Mouse (Mus musculus) regulatory T cell (primary cell): ENCODE measurements at regions not wholly inside any gene's neighbourhood (a gene's known extent, or its start where the extent isn't known, plus 50 kb on each side); places are given as distances from the start of the nearest gene placed in this dataset.
"Not testable (repeated sequence)": the region's sequence is repeated elsewhere in the genome, so short reads cannot be mapped to it uniquely, and the experiment has no call there.

Source experiments
- in situ Hi-C: fragments of 300-600 bp; cut with MboI, MseI; formaldehyde crosslinking; loops from one replicate; pipeline ENCODE4 v1.15.1; 2025; ENCODE audit warnings: high pct_unique_total_duplicates

GRCm38 (mm10) chr1:94582526-94582925 is 530.2 kb upstream of the Pdcd1 start:
- in situ Hi-C loops = no loop called here

DNA sequence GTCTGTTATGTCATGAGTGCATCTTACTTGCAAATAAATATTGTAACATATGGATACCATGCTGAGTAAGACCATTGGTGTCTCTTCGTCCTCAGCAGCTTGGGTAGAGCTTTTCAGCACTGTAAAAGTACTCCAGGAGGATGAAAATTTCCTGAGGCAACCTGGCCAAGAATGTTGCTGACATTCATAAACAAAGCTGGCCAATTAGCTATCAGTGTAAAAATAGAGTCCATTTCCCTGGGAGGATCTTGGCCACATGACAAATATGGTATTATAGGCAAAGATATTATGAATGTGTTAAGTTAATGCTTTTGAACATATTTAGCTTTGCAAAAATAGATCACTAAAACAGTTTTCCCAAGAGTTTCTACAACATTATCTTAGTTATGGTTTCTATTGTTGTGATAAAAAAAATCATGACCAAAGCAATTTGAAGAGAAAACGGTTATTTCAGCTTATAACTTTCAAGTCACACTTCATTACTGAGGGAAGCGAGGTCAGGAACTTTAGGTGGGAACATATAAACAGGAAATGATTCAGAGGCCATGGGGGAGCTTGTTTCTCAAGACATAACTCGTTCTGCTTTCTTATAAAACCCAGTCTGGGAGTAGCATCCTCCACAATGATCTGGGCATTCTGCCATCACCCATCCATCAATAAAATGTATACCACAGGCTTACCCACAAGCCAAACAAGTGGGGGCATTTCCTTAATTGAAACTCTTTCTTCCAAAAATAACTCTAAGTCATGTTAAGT is 529.5 kb upstream of the Pdcd1 start:
- in situ Hi-C loops = no loop called here

DNA sequence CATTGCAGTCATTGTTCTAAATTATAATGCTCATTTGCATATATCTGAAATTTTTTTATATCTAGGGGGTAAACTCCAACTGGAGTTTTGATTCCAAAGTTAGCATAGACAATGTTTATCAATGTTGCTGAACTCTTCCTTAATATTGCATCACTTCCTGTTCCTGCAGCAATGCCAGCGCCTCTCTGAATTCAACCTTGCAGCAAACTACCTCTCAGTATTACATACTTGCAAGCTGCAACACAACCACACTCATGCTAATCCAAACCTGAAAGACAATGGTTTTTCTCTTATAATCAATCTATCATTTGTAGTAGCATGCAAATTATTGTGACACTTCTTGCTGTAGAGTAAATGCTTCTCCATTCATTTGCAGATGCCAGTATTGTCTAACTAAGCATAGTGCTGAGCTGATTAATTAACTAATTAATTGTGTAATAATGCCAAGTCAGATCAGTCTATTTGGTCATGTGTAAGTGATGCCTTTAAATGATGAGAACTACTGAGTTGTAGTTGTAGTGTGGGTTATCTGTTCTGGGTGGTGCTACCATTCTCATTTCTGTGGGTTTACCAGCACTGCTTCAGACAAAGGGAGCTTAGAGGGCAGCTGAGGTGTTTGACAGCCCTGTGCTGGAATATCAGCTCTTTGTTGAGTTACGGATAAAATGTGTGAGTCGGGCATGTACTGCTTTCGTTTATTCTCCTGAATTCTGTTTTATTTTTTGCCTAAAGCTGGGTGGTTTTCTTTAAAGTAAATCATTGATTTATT is 480.6 kb upstream of the Pdcd1 start:
- in situ Hi-C loops = no loop called here

DNA sequence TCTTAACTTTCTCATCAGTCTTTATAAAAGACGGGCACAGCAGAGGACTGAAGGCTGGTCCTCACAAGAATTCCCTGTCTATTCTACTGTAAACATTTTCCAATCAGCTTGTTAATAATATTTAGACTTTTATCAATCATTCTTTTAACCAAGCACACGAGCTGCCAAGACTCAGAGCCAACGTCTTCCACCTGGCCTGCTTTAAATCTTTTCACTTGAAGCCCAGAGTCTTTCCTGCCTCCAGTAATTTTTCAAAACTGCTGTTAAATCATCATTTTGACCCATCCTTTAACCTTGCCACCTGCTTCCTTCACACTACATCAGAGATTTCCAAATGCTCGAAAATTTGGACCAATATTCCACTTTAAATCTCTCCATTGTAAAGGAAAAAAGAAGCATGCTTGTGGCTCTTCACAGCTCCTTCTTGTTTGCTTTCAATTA is 451.7 kb upstream of the Pdcd1 start:
- in situ Hi-C loops = loop anchor here (5.0 kb wide), 1 partner anchor 87 kb away; no protein-coding TSS in a partner anchor

DNA sequence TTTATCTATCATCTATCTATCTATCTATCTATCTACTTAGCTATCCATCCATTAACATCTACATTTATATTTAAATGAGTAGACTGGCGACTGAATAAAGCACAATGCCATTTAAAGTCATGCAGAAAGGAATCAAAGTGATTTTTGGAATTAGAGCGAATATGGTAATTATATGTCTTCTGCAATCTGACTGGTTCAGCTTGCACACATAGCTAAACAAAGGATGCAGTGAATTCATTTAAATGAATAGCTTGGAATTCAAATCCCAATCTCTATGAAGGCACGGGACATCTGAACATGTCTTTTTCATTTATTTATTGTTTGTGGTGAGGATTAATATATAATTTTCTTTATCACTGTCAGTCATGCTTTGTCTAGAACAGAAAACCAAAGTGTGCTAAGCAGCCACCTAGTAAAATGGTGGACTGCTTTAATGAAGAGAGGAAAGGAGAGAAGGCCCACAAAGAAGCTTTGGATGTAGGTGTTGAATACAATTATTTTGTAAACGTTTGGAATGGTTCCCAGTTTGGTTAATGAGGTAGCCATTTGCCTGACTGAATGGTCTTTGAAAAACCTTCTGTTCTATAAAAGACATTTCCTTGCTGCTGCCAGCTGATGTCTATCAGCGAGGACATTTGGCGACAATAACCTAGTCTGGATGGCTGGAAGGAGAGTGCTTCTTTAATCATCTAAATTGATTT is 451.2 kb upstream of the Pdcd1 start:
- in situ Hi-C loops = loop anchor here (5.0 kb wide), 1 partner anchor 86 kb away; no protein-coding TSS in a partner anchor

DNA sequence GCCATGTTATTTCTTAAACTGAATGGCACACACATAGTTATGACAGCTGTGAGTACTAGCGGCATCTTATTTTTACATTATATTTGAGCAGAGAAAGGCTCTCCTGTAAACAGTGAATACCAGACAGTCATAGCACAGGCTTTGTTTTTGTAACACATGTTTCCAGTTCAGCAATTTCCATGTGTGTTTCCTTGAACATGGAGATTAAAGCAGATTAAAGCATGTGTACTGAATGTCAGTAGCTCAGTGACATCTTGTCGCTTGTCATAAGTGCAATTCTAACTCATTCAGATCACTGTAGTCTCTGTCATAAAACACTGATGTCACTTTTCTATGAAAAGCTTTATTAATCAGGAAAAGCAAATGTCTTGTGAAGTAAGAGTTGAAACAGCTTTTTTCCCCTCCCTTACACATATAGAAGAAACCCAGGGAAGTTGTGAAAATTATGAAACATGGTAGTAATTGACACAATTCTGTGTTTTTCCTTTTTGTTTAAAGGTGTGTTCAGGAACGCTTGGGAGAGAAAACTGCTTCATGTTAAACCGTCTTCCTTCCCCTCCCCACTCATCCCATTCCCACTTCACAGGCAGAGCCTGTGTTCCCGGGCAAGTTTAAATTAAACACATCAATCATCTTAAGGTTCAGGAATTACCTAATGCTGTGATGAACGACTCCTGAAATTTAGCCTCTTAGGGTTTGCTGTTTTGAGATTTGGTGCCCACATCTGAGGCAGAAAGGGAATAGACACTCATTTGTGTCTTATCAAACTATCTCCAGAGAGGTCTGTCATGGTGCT is 449.9 kb upstream of the Pdcd1 start:
- in situ Hi-C loops = loop anchor here (5.0 kb wide), 1 partner anchor 85 kb away; no protein-coding TSS in a partner anchor

- in situ Hi-C loops = no loop called here
Observed at GRCm38 (mm10) chr1:94496992-94497391, 444.6 kb upstream of the Pdcd1 start.

- in situ Hi-C loops = no loop called here
Observed at GRCm38 (mm10) chr1:94496341-94496740, 444.0 kb upstream of the Pdcd1 start.

DNA sequence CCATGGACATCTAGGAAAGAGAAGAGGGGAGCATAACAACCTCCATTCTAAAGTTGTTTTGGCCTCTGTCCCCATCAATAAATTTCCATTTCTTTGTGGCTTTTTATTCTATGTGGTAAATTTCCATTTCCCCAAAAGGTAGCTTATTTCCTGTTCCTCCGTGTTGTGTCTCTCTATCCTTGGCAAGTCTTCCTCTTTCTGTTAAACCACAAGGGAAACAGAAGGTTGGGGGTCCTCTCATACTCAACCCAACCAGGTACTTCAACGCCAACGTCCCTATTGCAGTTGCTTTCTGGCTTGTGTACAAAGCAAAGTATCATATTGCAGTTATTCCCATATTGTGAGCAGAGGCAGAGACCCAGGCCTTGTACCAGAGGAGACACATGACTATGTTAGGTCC is 434.7 kb upstream of the Pdcd1 start:
- in situ Hi-C loops = no loop called here

DNA sequence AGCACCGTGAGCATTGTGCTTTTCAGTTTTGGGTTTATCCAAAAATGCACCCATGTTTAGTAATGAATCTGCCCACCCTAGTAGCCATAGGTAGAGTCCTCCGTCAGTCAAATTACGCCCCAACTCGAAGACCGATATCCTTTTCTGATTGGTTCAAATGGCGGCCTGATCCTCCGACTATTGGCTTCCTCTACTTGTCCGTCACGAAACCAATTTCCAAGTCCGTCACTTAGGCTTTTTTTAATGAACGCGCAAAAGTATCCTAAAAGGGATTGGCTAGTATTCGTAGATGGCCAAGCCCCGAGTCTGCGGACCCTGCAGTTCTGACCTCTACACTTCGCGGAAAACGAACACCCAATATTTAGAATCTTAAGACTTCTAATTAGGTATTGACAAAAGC is 417.5 kb upstream of the Pdcd1 start:
- in situ Hi-C loops = not testable (repeated sequence)

DNA sequence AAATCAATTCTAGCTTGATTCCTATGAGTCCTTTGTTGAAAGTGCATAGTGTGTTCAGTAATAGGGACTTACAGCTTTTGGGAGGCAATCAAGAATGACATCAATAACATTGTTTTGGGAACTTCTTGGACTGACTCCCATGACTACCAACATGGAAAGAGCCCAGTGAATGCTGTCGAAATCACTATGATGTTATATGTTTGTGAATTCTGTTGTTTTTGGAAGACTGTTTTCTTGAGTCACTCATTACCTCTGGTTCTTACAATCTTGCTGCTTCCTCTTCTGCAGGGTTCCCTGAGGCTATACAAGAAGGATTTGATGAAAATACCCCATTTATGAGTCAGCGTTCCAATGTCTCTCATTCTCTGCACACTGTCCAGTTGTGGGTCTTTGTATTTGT is 371.4 kb upstream of the Pdcd1 start:
- in situ Hi-C loops = no loop called here

DNA sequence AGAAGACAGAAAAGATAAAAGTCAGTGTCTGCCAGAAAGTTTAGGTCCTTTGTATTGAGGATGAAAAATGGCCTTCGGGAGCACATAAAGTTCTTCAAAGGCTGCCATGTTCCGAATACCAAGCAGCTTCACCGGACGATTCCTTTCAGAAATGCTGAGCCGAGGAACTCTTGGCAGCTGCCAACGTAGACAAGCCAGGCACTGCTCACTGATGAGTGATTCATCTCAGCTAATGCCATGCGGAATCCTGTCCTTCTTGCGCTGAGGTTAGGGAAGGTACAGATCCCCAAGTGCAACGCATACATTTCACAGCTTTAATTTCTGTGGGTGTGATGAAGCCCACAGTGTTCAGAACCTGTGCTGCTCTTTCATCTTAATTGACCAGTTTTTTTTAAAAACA is 360.7 kb upstream of the Pdcd1 start:
- in situ Hi-C loops = no loop called here

DNA sequence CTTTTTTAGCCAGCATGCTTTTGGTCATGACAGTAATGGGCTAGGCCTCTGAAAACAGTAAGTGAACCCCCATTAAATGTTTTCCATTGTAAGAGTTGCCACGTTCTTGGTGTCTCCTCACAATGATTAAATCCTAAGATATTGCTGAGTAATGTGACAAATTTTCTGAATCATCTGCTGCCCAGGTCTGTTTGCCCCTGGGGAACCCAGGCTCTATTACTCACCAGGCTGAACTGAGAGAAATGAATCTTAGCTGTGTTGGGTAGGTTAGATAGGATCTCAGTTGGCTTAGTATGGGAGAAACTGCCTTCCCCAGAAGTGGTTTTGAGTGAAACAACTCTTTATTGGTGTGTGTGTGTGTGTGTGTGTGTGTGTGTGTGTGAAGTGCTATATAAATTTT is 314.3 kb upstream of the Pdcd1 start:
- in situ Hi-C loops = no loop called here

DNA sequence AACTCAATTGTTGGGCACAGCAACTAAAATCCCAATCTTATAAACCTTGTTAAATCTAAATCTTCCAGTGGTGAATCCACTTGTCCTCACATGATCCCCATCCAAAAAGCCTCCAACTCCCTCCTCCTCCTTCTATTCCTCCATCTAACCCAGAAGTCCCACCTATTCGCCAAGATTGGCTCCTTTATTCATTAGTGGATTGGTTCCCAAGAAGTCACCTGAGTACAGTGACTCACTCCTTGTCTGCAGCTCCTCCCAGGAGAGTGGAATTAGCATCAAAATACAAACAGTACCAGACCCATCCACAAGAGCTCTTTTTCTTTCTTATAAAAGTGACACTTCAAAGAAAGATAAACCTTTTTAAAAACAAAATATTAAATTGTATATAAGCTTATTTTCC is 304.6 kb upstream of the Pdcd1 start:
- in situ Hi-C loops = no loop called here

- in situ Hi-C loops = no loop called here
Observed at GRCm38 (mm10) chr1:94355873-94356272, 303.5 kb upstream of the Pdcd1 start.

- in situ Hi-C loops = no loop called here
Observed at GRCm38 (mm10) chr1:94342576-94342975, 290.2 kb upstream of the Pdcd1 start.

DNA sequence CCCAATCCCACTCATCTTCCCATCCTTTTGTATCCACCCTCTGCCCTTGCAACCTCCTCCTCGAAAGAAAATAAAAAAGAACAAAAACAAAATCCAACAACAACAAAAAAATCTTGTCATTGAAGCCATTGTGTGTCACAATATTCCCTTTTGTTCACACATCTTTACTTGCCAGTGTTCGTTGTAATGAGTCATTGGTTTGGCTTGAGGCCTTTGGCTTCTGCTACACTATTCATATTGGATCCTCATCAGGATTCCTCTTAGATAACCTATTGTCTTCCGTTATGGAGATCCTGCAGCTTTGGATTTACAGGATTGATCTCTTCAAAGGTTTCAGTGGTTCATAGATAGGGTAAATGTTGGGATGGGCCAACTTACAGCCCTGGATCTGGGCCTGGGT is 288.9 kb upstream of the Pdcd1 start:
- in situ Hi-C loops = no loop called here

- in situ Hi-C loops = no loop called here
Observed at GRCm38 (mm10) chr1:94318029-94318428, 265.7 kb upstream of the Pdcd1 start.

GRCm38 (mm10) chr1:94298395-94298794 is 246.0 kb upstream of the Pdcd1 start:
- in situ Hi-C loops = loop anchor here (10.0 kb wide), 1 partner anchor 1496 kb away; no protein-coding TSS in a partner anchor

GRCm38 (mm10) chr1:94272569-94272968 is 220.2 kb upstream of the Pdcd1 start:
- in situ Hi-C loops = no loop called here

DNA sequence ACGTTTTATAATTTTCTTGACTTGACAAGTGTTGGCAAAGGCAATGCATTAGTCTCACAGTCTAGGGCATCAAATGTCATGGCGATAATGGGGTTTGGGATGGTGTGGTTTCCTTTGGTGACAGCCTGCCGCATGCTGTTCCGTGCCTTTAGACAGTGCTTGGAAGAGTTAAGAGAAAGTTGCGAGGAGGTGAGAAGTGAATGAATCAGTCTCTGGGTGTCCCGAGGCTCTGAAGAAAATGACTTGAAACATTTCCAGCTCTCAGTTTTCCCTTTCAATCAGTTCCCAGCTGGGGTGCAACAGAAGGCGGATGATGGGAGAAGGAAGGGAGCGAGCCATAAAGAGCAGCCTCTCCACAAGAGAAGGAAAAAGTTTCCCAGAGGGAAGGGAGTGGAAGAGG is 211.0 kb upstream of the Pdcd1 start:
- in situ Hi-C loops = no loop called here
